Mouse (Mus musculus) splenic B cell, adult 2 months (primary cell): ENCODE measurements around the gene Gm45140.

Source experiments
- DNase-seq: peaks from one replicate; pipeline ENCODE4 v3.0.0-alpha.2; 2011; ENCODE audit warnings: low read depth, low spot score
- H3K27me3 ChIP-seq: 2 replicates; pipeline ENCODE4 v1.6.1; 2012; ENCODE audit warnings: mild to moderate bottlenecking, low read length, moderate library complexity, mixed read lengths; ENCODE audit not compliant: control insufficient read depth, poor library complexity, insufficient read depth, severe bottlenecking
- H3K36me3 ChIP-seq: 2 replicates; pipeline ENCODE4 v1.6.1; 2012; ENCODE audit warnings: mild to moderate bottlenecking, low read length, moderate library complexity, mixed read lengths; ENCODE audit not compliant: control insufficient read depth, poor library complexity, insufficient read depth, severe bottlenecking

Gm45140 gene

DNA sequence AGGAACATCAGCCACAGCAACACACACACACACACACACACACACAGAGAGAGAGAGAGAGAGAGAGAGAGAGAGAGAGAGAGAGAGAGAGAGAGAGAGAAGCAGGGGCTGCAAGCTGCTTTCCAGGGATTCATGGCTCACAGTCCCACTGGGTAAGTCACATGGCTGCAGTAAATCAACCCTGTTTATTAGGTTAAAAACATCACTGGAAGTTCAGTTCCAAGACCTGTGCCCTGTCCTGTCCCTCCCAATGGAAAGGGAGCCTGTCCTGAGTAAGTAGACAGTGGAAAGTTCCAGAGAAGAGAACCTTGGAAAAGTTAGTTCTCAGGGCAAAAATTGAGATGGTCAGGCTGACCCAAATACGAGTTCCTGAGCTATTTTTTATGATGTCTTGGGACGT, 38.3 kb downstream of the Gm45140 start:
- no peak for DNase-seq
- Histone ChIP-seq H3K36me3 (peaks cover 4% of the 10 kb centered on the region), H3K27me3 (no peaks in the 10 kb centered on the region)

GRCm38 (mm10) chr6:87796251-87796880, 39.2 kb downstream of the Gm45140 start:
- H3K36me3 ChIP-seq = peaks cover 4% of the 10 kb centered on the region
- DNase-seq = no peak
- no peaks in the 10 kb centered on the region for H3K27me3 ChIP-seq

- H3K36me3 ChIP-seq = peaks cover 4% of the 10 kb centered on the region
- H3K27me3 ChIP-seq = no peaks in the 10 kb centered on the region
- DNase-seq = no peak
Observed at GRCm38 (mm10) chr6:87795385-87796150, 40.0 kb downstream of the Gm45140 start.

DNA sequence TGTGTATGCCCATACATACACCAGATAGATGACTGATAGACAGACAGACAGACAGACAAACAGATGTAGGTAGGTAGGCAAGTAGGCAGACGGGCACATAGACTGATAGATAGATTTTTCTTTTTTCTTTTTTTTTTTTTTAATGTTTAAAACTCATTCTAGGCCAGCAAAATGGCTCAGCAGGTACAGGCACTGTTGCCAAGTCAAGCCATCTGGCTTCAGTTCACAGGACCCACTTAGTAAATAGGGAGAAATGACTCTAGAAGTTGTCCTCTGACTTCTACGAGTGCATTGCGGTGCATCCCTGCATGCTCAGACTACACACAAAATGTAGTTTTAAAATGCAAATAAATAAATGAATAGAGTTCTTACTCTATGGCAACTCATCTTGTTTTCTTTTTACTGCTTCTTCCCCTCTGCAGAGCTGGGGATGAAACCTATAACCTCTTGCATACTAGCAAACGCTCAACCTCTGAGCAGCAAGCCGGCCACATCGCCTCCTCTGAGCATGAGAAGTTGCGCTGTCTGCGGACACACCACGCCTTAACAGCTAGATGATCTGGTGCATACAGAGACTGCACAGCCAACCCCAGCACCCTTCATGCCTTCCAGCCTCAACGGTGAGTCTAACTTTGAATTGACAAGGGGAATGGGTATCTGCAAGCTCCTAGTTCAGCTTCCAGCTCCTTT, 41.6 kb downstream of the Gm45140 start:
- Histone ChIP-seq H3K27me3 (no peaks in the 10 kb centered on the region), H3K36me3 (peaks cover 4% of the 10 kb centered on the region)
- no peak for DNase-seq

- DNase-seq = no peak
- Histone ChIP-seq H3K36me3 (peaks cover 4% of the 10 kb centered on the region), H3K27me3 (no peaks in the 10 kb centered on the region)
Observed at GRCm38 (mm10) chr6:87791826-87792225, 43.8 kb downstream of the Gm45140 start.

- DNase-seq = peak; percentile 32
- H3K36me3 ChIP-seq = peaks cover 4% of the 10 kb centered on the region
- H3K27me3 ChIP-seq = no peaks in the 10 kb centered on the region
Observed at GRCm38 (mm10) chr6:87790779-87791480, 44.7 kb downstream of the Gm45140 start.

DNA sequence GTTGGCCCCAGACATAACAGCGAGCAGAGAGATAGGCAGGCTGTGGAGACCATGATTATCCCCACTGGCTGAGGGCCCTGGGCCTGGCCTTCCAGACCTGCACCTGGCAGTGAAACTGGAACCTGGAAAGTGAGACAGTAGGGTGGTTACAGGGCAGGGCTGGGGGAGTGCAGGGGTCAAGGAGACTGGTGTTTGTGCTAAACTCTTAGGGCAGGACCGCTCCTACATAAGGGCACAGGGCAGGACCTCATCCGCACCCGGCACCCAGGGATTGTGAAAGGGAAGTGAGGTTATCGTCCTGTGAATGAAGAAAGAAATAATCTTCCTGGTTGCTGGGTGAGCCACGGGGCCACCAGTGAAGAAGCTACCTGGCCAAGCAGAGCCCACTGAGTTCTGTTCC, 45.8 kb downstream of the Gm45140 start:
- Histone ChIP-seq H3K36me3 (peaks cover 4% of the 10 kb centered on the region), H3K27me3 (no peaks in the 10 kb centered on the region)

DNA sequence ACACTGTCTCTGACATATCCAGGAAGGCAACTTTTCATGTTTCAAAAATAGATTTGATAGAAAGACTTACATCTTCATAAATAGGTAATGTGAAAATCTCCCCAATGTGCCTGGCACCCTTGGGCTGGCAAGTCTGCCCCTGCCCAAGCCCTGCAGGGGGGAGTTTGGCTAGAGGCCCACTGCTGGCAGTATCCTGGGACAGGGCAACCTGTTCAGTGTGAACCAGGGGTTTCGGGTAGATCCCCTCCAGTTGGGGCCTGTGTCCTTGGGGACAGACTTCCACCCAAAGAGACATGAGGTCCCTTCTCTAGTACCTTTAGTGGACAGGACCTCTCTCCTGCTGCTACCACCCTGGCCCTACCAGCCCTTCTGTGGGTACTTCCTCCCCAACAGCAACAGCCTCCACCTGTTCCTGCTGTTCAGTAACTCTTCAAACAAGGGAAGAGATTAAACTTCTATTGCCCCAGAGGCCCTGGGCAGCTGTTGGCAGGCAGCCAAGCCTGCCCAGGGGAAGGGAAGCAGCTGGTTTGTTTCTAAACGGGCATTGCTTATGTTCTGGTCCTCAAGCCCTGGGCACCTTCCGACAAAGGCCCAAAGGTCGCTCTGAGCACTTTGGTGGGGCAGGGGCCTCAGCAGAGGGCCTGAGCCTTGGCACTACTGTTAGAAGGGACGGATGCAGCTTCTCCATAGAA, 46.6 kb downstream of the Gm45140 start:
- peak; percentile 29 for DNase-seq
- Histone ChIP-seq H3K27me3 (no peaks in the 10 kb centered on the region), H3K36me3 (no peaks in the 10 kb centered on the region; the same call in 1 of the 2 replicates)

More for the DNA sequence above, 45.8 kb downstream of the Gm45140 start:
- no peak for DNase-seq

DNA sequence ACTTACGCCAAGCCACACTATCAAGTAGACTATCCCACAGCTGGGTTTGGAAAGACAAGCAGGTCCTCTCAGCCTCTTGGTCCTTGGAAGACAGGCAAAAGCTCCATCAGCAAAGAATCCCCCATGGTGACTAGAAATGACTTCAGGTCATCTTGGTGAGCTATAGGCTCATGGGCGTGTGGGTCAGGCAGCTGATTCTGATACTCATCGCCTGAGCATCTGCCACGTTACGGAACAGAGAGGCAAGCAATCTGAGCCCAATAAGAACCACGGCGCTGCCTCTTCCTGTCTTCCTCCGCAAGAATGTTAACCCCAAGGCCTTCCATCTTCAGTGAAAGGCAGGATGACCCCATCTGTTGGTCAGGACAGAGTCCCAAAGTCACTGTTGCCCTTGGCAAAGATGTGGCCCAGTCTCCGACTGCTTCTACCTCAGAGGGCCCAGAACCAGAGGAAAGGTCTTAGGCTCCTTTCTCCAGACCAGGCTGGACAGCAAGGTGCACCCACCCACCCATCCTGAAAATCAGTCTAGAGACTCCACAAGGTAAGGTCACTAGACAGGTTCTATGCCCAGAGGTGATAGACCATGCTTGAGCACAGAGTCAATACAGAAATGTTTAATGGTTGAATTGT, 47.2 kb downstream of the Gm45140 start:
- Histone ChIP-seq H3K36me3 (no peaks in the 10 kb centered on the region; the same call in 1 of the 2 replicates), H3K27me3 (no peaks in the 10 kb centered on the region)
- DNase-seq = no peak

DNA sequence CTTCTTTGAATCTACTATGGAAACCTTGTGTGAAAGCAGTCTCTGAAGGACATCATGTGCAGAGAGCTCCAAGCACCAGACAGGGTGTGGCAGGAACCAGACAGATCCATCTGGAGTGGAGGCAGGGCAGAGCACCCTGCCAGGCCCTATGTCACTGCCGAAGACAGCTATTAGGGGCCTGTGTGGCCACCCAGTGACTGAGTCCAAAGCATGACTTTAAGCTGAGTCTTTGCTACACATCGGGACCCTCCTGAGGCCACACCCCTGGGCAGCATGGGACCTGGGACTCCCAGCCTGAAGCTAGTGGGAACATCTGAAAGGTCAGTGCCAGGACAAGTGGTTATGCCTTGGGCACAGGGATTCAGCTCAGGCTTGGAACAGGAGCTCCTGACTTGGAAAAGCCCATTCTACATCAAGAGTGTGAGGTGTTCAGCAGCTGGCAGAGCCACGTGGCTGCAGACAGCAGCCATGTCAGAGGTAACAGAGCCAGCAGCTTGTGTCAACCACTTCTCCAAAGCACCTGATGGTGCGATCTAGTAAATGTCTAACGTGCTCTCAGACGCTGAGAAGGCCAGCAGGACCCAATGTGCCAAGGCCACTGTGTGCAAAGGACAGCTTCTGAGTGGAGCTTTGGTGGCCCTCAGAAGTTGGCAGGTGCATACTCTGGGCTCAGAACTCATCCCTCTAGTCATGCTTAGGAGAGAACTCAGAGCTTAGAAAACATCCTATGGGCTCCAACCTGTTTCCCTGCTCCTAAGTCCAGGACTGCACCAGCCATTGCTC, 48.3 kb downstream of the Gm45140 start:
- no peaks in the 10 kb centered on the region for H3K27me3 ChIP-seq
- DNase-seq = no peak
- no peaks in the 10 kb centered on the region for H3K36me3 ChIP-seq

- Histone ChIP-seq H3K36me3 (no peaks in the 10 kb centered on the region), H3K27me3 (no peaks in the 10 kb centered on the region)
- DNase-seq = no peak
Observed at GRCm38 (mm10) chr6:87786621-87787020, 49.0 kb downstream of the Gm45140 start.

DNA sequence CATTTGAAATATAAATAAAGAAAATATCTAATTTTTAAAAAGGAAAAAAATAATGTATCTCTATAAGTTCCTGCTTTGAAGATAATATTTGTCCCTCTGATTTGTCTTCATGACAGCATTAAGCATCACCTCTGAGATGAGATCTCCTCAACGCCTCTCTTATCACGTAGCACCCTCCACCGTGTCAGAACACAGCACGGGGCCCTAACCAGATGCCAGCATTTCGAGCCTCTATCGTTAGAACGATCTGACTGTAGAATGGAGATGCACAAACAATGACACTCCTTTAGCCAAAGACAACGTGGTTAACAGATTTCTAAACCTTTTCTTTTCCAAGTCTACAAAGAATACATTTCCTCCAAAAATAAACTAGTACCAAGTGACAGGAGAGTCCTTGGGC, 51.6 kb downstream of the Gm45140 start:
- DNase-seq = no peak
- H3K36me3 ChIP-seq = no peaks in the 10 kb centered on the region
- no peaks in the 10 kb centered on the region for H3K27me3 ChIP-seq

DNA sequence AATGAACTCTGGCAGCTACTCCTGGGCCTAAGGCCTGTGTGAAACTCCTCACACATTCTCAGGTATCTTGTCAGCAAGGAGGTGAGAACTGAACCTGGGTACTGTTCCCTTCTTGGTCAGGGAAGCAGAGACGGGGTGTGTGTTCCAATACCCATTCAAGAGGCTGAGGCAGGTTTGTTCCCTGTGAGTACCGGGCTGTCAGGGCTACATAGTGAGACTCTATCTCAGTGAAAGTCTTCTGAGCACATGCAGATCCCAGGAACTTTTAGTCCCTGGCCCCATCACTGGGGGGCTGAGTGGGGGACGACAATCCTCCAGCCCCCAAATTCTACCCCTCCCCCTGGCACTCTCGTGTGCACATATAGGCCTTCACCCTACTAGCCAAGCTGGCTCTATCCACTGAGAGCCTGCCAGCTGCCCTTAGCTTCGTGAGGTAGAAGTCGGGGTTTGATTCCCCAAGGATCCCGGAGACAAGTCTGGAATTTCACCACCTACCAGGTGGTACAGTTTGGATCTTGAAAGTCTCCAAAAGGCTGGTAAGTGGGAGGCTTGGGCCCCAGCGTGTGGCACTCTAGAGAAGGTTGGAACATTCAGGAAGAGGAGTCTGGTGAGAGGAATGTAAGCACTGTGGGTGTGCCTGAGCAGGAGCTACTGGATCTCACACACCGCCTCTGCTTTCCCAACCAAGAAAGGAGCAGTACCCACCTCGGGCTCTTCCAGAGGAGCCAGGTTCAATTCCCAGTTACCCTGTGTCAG, 54.9 kb downstream of the Gm45140 start:
- Histone ChIP-seq H3K27me3 (no peaks in the 10 kb centered on the region), H3K36me3 (no peaks in the 10 kb centered on the region)
- no peak for DNase-seq
